Mouse (Mus musculus) left cerebral cortex, postnatal 10 days (tissue): ENCODE results near the gene Hoxc12. TPM values are rescaled to one million over a fixed set of nuclear protein-coding genes. Genes with fewer than 3 reads are reported as not detected.

ENCODE experiments used
- DNase-seq, 2 experiments: peaks; one replicate each; pipeline ENCODE4 v3.0.0; 2021 to 2022; ENCODE audit warnings: low spot score in 2 of 2, mixed read lengths in 1 of 2; ENCODE audit errors: extremely low spot score in 1 of 2
- intact Hi-C: fragments of 180-260 bp; cut with DNase I; formaldehyde crosslinking; loops from one replicate; pipeline ENCODE4 v1.15.1; 2025
- total RNA-seq, 2 experiments: library from RNA; stranded (reverse); gene quantifications; 2 replicates each; pipeline ENCODE4 v1.2.3; 2021

The Hoxc12 gene
- total RNA-seq: not detected

DNA sequence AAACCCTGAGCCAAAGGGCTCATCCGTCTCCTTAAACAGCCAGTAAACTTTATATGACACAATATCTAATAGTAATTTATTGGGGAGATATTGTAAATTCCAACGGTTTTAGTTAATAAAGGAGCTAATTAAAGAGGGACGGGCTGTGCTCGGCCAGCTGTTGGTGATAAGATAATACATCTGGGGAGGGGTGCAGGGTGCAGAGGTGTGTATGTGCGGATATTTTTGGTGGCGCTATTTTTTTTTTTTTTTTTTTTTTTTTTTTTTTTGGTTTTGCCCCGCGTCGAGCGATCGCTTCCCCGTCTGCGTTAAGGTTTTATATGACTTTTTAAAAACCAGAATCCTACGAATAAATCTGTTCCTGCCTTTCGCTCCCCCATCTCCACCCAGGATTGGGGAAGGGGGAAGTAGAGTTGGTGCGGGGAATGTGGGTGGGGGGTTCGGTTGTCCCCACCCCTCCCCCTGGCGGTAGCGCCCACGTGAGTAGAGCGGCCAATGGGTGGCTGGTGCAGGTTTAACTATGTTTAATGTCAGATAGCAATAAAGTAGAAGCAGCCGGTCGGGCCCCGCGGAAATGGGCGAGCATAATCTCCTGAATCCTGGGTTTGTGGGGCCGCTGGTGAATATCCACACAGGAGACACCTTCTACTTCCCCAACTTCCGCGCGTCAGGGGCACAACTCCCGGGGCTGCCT, at the start of gene Hoxc12:
Hoxc12 (plus strand) TSS at position 479 of the 694 bp plus-strand sequence.
- intact Hi-C loops: no loop called here
- no peak for DNase-seq

DNA sequence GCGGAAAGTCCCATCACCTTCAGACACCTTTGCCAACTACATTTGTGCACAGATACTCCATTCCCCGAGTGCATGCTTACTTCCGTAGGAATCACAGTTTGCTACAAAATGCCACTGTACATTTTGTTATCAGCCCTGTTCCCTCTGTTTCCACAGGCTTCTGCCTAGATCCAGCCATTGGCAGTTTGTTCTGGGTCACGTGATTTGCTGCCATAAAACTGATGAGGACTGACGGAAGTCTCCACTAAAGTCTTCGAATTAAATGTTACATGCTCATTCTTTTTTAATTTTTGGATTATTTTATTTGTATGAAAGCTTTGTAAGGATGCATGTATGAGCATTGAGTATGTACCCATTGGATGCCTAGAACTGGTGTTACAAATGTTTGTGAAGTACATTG, 41.4 kb upstream of the Hoxc12 start:
- intact Hi-C loops: no loop called here
- no peak for DNase-seq

- DNase-seq: no peak
- intact Hi-C loops: no loop called here
Measured at GRCm38 (mm10) chr15:102904946-102905345, 31.6 kb upstream of the Hoxc12 start.

GRCm38 (mm10) chr15:102909536-102909935, 27.0 kb upstream of the Hoxc12 start:
- intact Hi-C loops: no loop called here
- no peak for DNase-seq

- no peak for DNase-seq
- intact Hi-C loops: no loop called here
Measured at GRCm38 (mm10) chr15:102910038-102910437, 26.5 kb upstream of the Hoxc12 start.

GRCm38 (mm10) chr15:102910496-102911095, 26.0 kb upstream of the Hoxc12 start:
- intact Hi-C loops: no loop called here
- DNase-seq: no peak

GRCm38 (mm10) chr15:102913038-102913585, 23.4 kb upstream of the Hoxc12 start:
- intact Hi-C loops: no loop called here
- DNase-seq: no peak

DNA sequence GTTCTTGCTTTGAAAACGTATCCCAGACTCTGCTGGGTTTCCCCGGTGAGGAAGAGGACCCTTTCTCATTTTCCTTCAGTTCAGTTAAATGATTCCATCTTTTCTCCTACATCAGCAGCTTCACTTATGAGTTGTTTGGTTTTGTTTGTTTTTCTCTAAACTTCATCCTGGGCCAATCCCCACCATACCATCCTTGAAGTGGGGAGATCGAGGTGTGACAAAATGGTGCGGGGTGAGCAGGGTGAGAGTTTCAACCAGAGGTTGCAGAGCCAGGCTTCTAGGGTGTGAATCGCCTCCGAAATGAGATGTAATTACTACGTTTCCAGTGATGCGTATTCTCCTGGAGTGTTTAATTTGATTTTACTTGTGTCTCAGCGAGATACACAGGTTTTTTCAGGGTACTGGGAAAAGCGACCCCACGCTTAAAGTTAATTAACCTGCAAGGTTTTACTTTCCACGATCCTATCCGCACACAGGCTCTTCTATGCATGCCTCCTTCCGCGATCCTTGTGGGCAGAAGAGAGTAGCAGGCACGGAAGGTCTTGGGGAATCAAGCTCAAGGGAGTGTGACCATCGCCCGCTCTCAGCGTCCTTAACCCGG, 18.5 kb upstream of the Hoxc12 start:
- intact Hi-C loops: no loop called here
- DNase-seq: no peak

- DNase-seq: no peak
- intact Hi-C loops: no loop called here
Measured at GRCm38 (mm10) chr15:102918611-102919265, 17.8 kb upstream of the Hoxc12 start.

DNA sequence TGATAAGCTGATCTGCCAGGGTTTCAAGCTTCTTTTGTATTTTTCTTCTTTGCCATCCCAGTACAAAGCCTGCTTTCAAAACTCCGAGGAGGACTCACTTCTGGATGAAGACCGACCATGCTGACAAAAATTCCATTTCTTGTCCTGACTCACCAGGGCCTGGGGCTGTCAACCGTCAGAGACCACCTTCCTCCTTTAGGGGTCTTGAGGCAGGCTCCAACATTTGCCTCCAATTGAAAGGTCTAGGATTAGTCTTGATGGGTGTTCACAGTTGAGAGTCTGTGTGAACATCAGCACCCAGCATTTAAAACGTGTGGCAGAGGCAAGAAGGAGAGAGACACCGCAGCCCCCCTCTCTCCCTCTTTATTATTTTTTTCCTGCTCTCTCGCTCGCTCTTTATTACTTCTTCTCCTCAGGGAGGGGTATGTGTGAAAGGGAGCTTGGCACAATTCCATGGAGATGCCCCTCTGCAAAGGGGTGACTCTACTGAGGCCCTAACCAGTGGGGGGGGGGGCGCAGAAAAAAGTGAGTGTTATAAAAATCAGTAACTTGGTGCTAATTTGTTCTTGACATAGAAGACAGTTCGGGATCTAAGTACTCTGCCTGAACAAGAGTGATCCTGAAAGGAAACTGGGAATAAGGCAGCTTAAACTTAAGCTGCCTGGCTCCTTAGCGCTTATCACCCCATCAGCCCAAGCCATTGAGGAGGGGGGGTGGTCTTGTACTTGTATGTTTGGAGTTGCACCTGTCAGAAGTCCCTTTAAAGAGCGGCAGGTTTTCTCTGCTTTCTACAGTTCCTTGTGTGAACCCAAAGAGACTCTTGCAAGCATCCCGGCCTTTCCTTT, 17.0 kb upstream of the Hoxc12 start:
- intact Hi-C loops: no loop called here
- no peak for DNase-seq

DNA sequence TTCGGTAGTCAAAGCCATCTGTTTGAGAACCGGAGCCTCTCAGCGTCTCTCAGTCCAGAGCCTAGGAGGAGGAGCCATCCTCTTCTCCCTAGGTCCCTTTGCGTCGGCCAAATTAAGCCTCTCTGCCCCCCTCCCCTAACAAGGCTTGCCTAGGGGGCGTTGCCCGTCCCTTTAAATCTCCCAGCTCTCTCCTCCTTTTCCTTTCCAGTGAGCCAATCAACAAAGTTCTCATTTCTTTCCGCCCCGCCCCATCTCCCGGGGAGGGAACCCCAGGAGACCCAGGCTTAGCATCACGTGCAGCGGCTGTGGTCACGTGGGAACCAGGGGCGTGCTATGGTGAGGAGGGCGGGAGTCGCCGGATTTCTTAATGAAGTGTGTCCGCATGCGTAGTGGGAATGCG, 15.9 kb upstream of the Hoxc12 start:
- DNase-seq: peak in 1 of 2 experiments; percentile 38
- intact Hi-C loops: no loop called here

DNA sequence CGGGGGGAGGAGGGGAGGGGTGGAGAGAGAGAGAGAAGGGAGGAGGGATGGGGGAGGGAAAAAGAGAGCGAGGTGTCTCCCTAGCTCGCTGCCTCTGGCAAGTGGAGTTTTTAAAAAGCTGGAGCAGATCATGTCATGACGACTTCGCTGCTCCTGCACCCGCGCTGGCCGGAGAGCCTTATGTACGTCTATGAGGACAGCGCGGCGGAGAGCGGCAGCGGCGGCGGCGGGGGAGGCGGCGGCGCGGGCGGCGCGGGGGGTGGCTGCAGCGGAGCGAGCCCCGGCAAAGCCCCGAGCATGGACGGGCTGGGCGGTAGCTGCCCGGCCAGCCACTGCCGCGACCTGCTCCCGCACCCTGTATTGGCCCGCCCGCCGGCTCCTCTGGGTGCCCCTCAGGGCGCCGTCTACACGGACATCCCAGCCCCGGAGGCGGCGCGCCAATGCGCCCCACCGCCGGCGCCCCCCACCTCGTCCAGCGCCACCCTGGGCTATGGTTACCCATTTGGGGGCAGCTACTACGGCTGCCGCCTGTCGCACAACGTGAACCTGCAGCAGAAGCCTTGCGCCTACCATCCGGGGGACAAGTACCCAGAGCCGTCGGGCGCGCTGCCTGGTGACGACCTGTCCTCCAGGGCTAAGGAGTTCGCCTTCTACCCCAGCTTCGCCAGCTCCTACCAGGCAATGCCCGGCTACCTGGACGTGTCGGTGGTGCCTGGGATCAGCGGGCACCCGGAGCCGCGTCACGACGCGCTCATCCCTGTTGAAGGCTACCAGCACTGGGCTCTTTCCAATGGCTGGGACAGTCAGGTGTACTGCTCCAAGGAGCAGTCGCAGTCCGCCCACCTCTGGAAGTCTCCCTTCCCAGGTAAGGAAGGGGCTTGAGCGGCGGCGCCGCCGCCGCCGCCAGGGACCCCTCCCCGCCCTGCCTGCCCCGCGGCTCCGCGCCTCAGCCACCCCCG, 15.2 kb upstream of the Hoxc12 start, which contains the start of gene Hoxc13:
Hoxc13 (plus strand) TSS at position 51 of the 959 bp plus-strand sequence.
- intact Hi-C loops: no loop called here
- no peak for DNase-seq

DNA sequence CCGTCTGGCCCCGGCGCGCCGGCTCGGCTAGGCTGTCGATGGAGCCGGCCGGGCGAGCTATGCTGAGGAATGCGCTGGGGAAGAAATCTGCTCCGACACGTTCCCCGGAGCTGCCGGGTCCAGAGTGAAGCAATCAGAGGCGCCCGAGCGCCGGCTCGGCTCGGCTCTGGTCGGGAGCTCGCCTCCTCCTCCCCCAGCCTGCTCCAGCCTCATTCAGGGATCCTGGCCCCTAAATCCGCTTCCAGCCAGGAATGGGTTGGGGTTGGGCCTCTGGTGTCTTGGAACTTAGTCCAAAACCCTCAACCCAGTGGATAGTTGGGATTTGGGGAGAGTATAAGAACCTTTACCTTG, 14.6 kb upstream of the Hoxc12 start:
- peak in 1 of 2 experiments; percentile 26 for DNase-seq
- intact Hi-C loops: no loop called here

- DNase-seq: no peak
- intact Hi-C loops: no loop called here
Measured at GRCm38 (mm10) chr15:102922636-102923500, 13.7 kb upstream of the Hoxc12 start.

DNA sequence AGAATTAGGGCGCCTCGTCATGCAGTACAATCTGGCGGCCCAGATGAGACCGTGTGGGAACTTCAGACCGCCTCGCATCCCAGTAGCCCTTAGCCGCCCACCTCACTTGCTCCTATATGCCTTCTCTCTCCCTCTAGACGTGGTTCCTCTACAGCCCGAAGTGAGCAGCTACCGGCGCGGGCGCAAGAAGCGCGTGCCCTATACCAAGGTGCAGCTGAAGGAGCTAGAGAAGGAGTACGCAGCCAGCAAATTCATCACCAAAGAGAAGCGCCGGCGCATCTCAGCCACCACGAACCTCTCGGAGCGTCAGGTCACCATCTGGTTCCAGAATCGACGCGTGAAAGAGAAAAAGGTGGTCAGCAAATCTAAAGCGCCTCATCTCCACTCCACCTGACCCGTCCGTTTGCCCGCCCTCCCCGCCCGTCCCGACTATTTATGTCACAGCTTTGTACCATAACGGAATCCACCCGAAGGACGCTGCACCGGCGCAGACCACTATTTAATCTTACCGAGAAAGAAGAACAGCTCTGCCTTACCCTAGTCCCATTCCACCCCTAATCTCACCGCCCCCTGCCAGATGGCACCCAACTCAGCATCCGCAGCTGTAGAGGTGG, 9.4 kb upstream of the Hoxc12 start:
- intact Hi-C loops: no loop called here
- no peak for DNase-seq

- DNase-seq: peak in 1 of 2 experiments; percentile 26
- intact Hi-C loops: no loop called here
Measured at GRCm38 (mm10) chr15:102931706-102932358, 4.7 kb upstream of the Hoxc12 start.
